Mouse (Mus musculus): Measurements from ENCODE around the gene Rffl. TPM values are rescaled to one million over a fixed set of nuclear protein-coding genes. Genes with fewer than 3 reads are reported as not detected.

Rffl gene
- total RNA-seq, 2 experiments from 2014 or later: 5.6 to 6.6 TPM

- intact Hi-C loops (cut with DNase I): loop anchor here (2.0 to 5.0 kb wide), 2 partner anchors 26 to 59 kb away; partner anchors contain the start of gene Lig3
- DNase-seq: no peak
These were observed 64.4 kb downstream of the Rffl start for GRCm38 (mm10) chr11:82806656-82807055.

GRCm38 (mm10) chr11:82783453-82783852 lies 87.6 kb downstream of the Rffl start:
- DNase-seq: no peak
- intact Hi-C loops (cut with DNase I): loop anchor here (10.0 kb wide), 1 partner anchor 511 kb away; the partner anchor contains the start of gene Ap2b1

GRCm38 (mm10) chr11:82782197-82782596 lies 88.8 kb downstream of the Rffl start:
- intact Hi-C loops (cut with DNase I): loop anchor here (10.0 kb wide), 1 partner anchor 513 kb away; the partner anchor contains the start of gene Ap2b1
- no peak for DNase-seq

- peak; percentile 94 for DNase-seq
- intact Hi-C loops (cut with DNase I): loop anchor here (1.0 to 10.0 kb wide), 3 partner anchors 17 to 514 kb away; partner anchors contain the start of genes Ap2b1, Cct6b and Zfp830
These were observed 89.8 kb downstream of the Rffl start, which contains the start of gene Lig3 for GRCm38 (mm10) chr11:82780983-82781903. Lig3 (plus strand) TSS chr11:82781108.

GRCm38 (mm10) chr11:82780134-82780533 lies 90.9 kb downstream of the Rffl start:
- intact Hi-C loops (cut with DNase I): loop anchor here (2.0 to 10.0 kb wide), 2 partner anchors 27 to 515 kb away; partner anchors contain the start of gene Ap2b1
- DNase-seq: no peak

- DNase-seq: no peak
- intact Hi-C loops (cut with DNase I): loop anchor here (1.0 kb wide), 2 partner anchors 17 to 107 kb away; partner anchors contain the start of genes Lig3 and Rffl
These were observed 106.5 kb downstream of the Rffl start for GRCm38 (mm10) chr11:82764438-82764924.

GRCm38 (mm10) chr11:82763742-82764437 lies 107.1 kb downstream of the Rffl start, which contains the start of the genes Cct6b and Zfp830:
Cct6b (minus strand) TSS chr11:82764321.
Zfp830 (plus strand) TSS chr11:82764345.
- peak; percentile 93 to 94 for DNase-seq
- intact Hi-C loops (cut with DNase I): loop anchor here (1.0 kb wide), 2 partner anchors 17 to 107 kb away; partner anchors contain the start of genes Lig3 and Rffl

GRCm38 (mm10) chr11:82763261-82763660 lies 107.7 kb downstream of the Rffl start:
- no peak for DNase-seq
- intact Hi-C loops (cut with DNase I): no loop called here

GRCm38 (mm10) chr11:82762286-82762829 lies 108.7 kb downstream of the Rffl start:
- no peak for DNase-seq
- intact Hi-C loops (cut with DNase I): no loop called here

GRCm38 (mm10) chr11:82755919-82756318 lies 115.1 kb downstream of the Rffl start:
- intact Hi-C loops (cut with DNase I): no loop called here
- no peak for DNase-seq

Other genes starting within 250 kb of the Rffl start
- gene Cct6b, start 106.9 kb downstream of the Rffl start, total RNA-seq (2021): under 1 TPM; 0.14 to 0.22 TPM
- gene Zfp830, start 106.9 kb downstream of the Rffl start, total RNA-seq (2021): 10 to 100 TPM; 15.0 to 15.9 TPM
- gene Lig3, start 90.1 kb downstream of the Rffl start, total RNA-seq (2021): 10 to 100 TPM; 18.1 to 18.9 TPM
- 10 to 100 TPM in 1 of 2 experiments, 1 to 10 TPM in 1; 9.0 to 10.6 TPM for gene Rad51d, start 19.4 kb upstream of the Rffl start, total RNA-seq (2021)
- not detected for gene Fndc8, start 20.9 kb upstream of the Rffl start, total RNA-seq (2021)
- 10 to 100 TPM; 11.3 to 13.3 TPM for gene Nle1, start 37.2 kb upstream of the Rffl start, total RNA-seq (2021)
- 100 to 1,000 TPM; 182 to 201 TPM for gene Unc45b, start 39.3 kb upstream of the Rffl start, total RNA-seq (2021)
- gene Slfn5, start 80.1 kb upstream of the Rffl start, total RNA-seq (2021): 10 to 100 TPM; 62.8 to 83.5 TPM
- gene Slfn9, start 120.6 kb upstream of the Rffl start, total RNA-seq (2021): 1 to 10 TPM in 1 of 2 experiments, under 1 TPM in 1; 0.92 to 1.4 TPM
- 1 to 10 TPM in 1 of 2 experiments, under 1 TPM in 1; 0.56 to 1.5 TPM for gene Slfn8, start 149.6 kb upstream of the Rffl start, total RNA-seq (2021)
- 1 to 10 TPM; 3.9 to 6.2 TPM for gene Slfn2, start 193.9 kb upstream of the Rffl start, total RNA-seq (2021)
- under 1 TPM; 0.17 to 0.41 TPM for gene Slfn1, start 245.6 kb upstream of the Rffl start, total RNA-seq (2021)

Data from heart, postnatal 36 days (tissue).